Mouse (Mus musculus): ENCODE results near the gene Rpp14.

GRCm38 (mm10) chr14:8123141-8123540 is 43.0 kb downstream of the Rpp14 start:
- TF ChIP-seq MYOD1 (IDR thresholded peaks at IDR 0.05; ENCODE audit: control insufficient read depth, insufficient read length, low read depth) (no peak), USF1 (IDR thresholded peaks at IDR 0.05; ENCODE audit: low read depth) (no peak), CTCF (IDR thresholded peaks at IDR 0.05; ENCODE audit: control insufficient read depth, insufficient read depth, insufficient read length) (no peak)

Data from C2C12 (cell line).